Mouse (Mus musculus): ENCODE measurements around the gene Prr9.

Prr9 gene

DNA sequence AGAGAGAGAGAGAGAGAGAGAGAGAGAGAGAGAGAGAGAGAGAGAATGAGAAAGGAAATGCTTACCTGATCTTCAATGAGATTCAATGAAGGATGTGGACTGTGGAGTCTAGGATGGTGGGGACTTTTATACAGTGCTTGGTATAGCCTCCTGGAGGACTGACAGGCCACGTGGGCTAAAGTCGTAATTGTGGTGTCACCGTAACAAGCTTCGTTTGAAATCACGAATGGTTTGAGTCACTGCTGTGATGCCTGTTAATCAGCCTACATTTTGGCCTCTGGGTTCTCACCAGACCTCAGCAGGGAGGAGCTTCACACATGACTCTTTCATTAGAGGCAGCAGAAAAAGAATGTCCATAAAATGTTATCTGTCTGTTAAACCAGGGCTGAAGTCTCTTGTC lies at the start of gene Prr9:
Gene Prr9 (minus strand): TSS at position 101 of the 400 bp plus-strand sequence.
- DNase-seq, result no peak

DNA sequence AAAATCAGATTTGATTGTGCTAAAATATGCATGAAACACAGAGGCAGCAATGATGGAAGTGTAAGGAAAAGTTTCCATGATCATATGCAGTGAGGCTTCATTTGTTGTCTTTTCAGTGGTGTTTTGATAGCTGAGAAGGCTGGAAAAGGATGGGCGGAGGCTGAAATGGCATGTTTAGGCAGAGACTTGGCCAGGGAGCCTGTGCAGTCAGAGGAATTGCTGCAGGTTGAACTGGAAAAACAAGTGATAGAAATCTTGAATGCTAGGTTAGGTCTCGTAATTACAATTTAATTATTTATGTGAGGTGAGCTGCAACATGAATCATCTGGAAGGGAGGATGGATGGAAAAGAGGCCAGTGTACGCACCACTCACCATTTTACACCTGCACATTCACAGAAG lies 46.1 kb upstream of the Prr9 start:
- DNase-seq, result no peak

DNA sequence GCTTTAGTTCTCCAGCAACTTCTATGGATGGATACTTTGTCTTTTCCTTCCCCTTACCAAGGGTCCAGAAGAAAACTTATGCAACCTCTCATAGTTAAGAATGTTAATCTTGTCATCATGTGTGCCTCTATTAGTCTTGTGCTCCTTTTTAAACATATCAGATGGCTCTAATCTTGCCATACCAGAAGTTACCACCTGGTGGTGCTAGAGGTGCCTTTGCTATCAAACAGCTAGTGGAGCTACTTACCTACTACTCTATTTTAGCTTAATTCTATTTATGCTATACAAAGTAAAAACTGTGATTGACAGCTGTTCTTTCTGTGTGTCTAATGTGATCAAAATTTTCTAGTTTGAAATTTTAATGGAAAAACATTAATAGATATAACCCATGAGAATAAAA lies 29.6 kb upstream of the Prr9 start:
- DNase-seq, result peak in 1 of 2 experiments; percentile 18

DNA sequence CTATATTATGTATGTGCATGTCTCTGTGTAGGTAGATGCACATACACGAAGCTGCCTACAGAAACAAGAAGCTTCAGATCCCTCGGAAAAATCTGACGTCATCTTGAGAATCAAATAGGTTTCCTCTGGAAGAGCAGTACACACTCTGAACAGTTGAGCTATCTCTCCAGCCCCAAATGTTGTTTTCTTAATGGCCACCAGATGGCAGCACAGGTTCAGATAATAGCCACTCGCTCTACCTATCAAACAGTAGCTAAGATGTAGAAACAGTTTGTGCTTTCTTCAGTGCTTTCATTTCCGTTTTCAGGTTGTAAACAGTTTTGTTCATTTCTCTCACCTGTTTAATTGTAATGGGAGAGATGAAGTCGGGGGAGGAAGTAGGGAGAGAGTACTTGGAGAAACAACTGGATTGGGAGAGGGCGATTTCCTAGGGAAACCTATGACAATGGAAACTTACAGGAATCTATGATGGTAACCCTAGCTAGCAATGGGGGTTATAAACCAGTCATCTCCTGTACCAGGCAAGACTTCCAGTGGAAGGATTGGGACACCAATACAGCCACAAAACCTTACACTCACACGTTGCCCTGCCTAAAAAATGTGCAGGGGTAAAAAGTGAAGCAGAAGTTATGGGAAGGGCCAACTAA lies 27.0 kb upstream of the Prr9 start:
- DNase-seq, result peak; percentile 6 to 13

DNA sequence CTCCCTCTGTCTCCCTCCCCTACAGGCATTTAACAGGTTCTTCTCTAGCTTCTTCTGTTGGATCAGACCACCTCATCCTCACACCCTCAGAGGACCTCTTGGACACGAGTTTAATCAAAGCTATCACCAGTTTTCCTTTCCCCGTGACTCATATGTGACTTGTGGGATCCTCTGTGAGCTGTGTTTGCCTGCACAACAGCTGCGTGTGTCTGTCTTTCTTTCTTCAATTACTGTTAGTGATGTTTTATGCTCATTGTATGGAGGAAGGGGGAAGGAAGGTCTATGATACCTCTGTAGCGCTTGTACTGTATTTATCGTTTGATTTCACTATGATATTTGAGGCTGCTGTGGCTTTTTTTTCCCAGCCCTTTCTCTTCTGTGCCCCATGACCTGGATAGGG lies 24.2 kb upstream of the Prr9 start:
- no peak for DNase-seq

DNA sequence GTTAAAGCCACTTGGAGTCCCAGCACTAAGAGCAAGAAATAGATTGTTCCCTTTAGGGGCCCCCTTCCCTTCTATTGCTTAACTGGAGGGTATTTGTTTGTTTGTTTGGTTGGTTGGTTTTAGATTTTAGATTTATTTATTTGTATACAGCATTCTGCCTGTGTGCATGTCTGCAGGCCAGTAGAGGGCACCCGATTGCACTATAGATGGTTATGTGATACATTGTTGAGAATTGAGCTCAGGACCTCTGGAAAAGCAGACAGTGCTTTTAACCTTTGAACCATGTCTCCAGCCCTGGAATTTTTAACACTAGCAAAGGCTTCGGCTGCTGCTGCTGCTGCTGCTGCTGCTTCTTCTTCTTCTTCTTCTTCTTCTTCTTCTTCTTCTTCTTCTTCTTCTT lies 23.7 kb upstream of the Prr9 start:
- DNase-seq, result no peak

DNA sequence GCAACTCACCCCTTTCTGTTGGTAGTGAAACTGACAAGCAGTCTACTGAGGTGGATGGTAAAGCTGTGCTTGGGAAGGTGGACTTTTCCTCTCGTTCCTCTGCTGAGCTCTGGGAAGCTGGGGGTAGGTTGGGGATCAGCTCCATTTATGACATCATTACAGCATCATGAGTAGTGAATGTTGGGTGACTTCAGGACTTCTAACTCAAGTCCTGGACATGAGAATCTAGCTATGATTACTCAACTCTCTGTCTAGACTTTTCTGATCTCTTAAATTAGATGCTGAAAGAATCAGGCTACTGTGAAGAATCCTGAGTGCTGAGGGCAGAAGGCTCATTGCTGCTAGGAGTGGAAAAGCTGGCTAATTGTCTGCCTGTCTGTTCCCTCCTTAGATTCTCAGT lies 18.9 kb upstream of the Prr9 start, which contains the start of gene Lelp1:
Gene Lelp1 (minus strand): TSS at position 101 of the 400 bp plus-strand sequence.
- no peak for DNase-seq

DNA sequence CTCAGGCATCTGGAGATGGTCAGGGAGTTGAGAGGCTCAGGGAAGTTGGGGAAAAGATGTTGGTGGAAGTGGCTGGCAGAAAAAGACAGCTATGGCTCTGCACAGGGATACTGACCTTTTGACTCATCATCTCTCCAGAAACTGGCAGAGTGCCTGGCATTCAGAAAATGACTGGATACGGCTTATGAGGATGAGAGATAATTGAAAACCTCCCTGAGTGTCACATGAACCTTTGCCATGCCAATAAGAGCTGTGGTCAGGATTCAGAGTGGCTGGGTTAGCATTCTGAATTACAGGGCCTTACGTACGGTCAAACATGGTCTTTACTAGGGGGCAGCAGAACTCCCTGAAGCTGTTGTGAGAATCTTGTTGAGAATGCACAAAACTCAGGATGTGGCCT lies 2.8 kb downstream of the Prr9 start:
- no peak for DNase-seq

DNA sequence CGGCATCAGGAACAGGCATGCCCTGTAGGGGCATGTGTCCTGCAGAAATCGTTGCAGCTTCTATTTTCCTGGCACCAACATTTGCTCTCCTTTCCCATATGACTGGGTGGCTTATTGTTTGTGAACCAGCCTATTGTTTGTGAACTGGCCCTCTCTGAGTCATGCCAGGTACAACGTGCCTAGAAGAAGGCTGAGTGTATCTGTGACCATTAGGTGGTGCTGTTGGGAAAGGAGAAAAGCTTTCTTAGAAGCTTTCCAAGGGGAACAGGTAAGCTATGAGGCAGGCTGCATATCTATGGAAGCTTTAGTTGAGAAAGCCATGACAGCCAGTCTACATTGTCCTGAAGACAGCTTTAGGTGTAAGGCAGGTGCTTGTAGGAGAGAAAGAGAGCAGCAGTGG lies 5.8 kb downstream of the Prr9 start:
- peak in 1 of 2 experiments; percentile 5 for DNase-seq

DNA sequence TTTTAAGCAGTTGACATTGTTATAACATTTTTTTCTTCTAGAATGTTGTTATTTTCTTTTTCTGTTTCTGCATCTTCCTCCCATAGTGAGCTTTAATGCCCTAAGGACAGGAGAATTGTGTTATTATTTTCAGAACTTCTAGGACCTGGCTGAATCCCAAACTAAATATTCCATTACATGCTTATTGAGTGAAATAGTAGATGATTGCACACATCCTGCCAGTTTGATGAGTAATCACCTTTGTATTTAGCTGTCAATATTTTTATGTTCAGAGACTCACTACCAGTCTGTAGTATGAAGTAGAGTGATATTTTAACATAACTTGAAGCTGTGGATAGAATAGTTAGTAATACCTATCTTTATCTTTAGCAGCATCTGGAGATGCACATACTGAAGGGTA lies 12.2 kb downstream of the Prr9 start:
- no peak for DNase-seq

DNA sequence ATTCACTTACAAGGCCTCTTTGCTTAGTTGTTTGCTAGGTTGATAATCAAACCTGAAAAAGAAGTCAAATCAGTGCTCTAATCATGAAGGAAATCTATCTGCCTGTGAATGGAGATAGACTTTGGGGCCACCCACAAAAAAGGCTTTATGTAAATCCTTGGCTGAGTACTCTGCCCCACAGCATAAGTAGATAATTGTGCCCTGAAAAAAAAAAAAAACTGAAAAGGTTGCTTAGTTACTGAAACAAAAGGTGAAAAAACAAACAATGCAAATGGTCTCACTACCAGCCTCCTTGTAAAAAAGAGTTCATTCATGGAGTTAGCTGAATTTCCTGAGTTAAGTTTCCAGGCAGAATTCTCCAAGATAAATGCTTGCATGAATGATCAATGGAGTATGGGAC lies 13.0 kb downstream of the Prr9 start:
- no peak for DNase-seq

DNA sequence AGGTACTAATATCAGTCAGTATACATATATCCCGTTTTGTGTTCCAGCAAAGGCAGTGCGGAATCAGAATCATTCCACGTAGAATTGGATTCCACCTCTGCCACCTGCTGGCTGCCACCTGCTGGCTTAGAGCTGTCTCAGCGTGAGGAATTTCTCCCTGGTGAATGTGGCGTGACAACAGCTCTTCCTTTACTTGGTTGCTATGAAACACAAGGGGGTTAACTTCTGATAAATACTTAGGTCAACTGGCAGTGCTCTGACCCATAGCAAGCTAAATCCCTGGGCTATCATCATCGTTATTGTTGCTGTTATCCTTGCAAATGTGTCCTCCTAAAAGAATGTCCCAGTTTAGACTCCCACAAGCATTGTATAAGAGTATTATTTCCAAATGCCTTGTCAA lies 17.2 kb downstream of the Prr9 start:
- peak in 1 of 2 experiments; percentile 10 for DNase-seq

DNA sequence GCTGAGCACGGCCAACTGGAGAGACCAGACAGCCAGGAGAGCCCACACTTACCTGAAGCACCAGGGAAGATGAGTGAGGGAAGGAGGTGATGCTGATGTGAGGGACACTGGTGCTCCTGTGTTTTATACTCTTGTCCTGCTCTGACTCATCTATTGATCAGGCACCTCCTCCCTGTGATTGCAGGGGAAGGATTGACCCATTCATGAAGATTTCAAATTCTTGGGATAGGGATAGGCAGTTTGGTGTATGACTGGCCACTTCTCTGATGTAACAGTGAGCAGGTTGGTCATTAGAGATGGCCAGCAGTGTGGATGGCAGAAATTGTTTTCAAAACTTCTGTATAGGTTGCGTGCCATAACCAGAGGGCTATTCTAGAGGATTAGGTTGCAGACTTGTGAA lies 40.7 kb downstream of the Prr9 start, which contains the start of gene Lor:
Gene Lor (minus strand): TSS at position 101 of the 400 bp plus-strand sequence.
- no peak for DNase-seq

DNA sequence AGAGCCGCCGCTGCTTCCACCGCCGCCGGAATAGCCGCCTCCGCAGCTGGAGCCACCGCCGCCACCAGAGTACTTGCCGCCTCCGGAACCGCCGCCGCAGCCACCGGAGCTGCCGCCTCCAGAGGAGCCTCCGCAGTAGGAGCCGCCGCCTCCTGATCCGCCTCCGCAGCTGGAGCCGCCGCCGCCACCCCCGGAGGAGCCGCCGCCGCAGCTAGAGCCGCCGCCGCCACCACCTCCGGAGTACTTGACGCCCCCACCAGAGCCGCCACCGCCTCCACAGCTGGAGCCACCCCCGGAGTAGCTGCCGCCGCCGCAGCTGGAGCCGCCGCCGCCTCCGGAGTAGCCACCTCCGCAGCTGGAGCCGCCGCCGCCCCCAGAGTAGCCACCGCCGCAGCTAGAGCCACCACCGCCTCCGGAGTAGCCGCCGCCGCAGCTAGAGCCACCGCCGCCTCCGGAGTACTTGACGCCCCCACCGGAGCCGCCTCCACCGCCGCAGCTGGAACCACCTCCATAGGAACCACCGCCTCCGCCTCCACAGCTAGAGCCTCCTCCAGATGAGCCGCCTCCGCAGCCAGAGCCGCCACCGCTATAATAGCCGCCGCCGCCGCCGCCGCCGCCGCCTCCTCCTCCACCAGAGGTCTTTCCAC lies 42.3 kb downstream of the Prr9 start:
- peak; percentile 26 to 31 for DNase-seq

DNA sequence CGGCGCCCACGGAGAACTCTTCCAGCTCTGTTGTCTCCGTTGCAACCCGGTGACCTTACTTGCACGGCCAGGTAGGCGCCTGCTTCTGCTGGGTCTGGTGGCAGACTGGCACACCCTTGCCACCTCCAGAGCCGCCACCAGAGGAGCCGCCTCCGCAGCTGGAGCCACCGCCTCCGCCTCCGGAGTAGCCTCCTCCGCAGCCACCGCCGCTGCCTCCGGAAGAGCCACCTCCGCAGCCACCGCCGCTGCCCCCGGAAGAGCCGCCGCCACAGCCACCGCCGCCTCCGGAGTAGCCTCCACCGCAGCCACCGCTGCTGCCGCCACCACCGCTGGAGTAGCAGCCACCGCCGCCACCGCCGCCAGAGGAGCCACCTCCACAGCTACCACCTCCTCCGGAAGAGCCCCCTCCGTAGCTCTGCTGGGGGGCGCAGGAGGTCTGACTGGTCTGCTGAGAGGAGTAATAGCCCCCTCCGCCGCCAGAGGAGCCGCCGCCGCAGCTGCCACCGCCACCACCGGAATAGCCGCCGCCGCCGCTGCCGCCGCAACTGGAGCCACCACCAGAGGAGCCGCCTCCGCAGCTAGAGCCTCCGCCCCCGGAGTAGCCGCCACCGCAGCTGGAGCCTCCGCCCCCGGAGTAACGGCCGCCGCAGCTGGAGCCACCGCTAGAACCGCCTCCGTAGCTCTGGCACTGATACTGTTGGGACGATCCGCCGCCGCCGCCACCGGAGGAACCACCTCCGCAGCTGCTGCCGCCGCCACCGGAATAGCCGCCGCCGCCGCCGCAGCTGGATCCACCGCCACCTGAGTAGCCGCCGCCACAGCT lies 43.1 kb downstream of the Prr9 start:
- peak; percentile 70 to 74 for DNase-seq

All from lung, adult 18-20 months (tissue).